Mouse (Mus musculus) cerebellum, adult 2 months (tissue): ENCODE data around the gene 6030458C11Rik. TPM values are rescaled to one million over a fixed set of nuclear protein-coding genes. Genes with fewer than 3 reads are reported as not detected.

Experiments
- DNase-seq, 2 experiments: peaks; one replicate each; pipeline ENCODE4 v3.0.0; 2021
- H3K27ac ChIP-seq: fragments of 200-500 bp; 2 replicates; pipeline ENCODE4 v1.5.1; 2012; ENCODE audit warnings: low read length, control low read depth, inconsistent platforms; ENCODE audit not compliant: insufficient read depth
- H3K27me3 ChIP-seq: fragments of 200-500 bp; 2 replicates; pipeline ENCODE4 v1.6.1; 2012; ENCODE audit warnings: inconsistent platforms, mild to moderate bottlenecking, low read length, moderate library complexity; ENCODE audit not compliant: control insufficient read depth, insufficient read depth
- H3K4me1 ChIP-seq: fragments of 200-500 bp; 2 replicates; pipeline ENCODE4 v1.6.1; 2011; ENCODE audit warnings: low read length; ENCODE audit not compliant: control insufficient read depth, insufficient read depth
- H3K4me3 ChIP-seq: fragments of 200-500 bp; replicated peaks from 2 replicates; pipeline ENCODE3; 2011; ENCODE audit warnings: mild to moderate bottlenecking, low read depth, low read length, control low read depth; ENCODE audit not compliant: insufficient read depth
- CTCF ChIP-seq: fragments of 200-500 bp; IDR thresholded peaks from 2 replicates; pipeline ENCODE4 v1.5.1; 2011; ENCODE audit warnings: low read depth, mild to moderate bottlenecking, control low read depth, low read length, moderate library complexity, borderline replicate concordance; ENCODE audit not compliant: insufficient read depth
- POLR2A ChIP-seq: fragments of 200-500 bp; IDR thresholded peaks from 2 replicates; pipeline ENCODE4 v1.6.1; 2011; ENCODE audit warnings: low read length, control low read depth, borderline replicate concordance; ENCODE audit not compliant: insufficient read depth
- WGBS: fragments of 180-500 bp; shearing (Covaris S2); methylation state at CpG from one replicate; pipeline ENCODE4 v1.1.7; 2018; 5-methylcytosine and 5-hydroxymethylcytosine counted together
- polyA plus RNA-seq: library from polyadenylated mRNA; depleted of rRNA; stranded (reverse); fragments of >200 nt; gene quantifications from 2 replicates; pipeline ENCODE4 v1.2.3, GENCODE M21; 2012

6030458C11Rik gene
- polyA plus RNA-seq, 1 experiment: 21.4 TPM

- H3K4me3 ChIP-seq: no peak overlapping the region
- no peaks in the 10 kb centered on the region for H3K27me3 ChIP-seq
- no peak for TF ChIP-seq CTCF
- no peak for TF ChIP-seq POLR2A
- no peaks in the 10 kb centered on the region for H3K4me1 ChIP-seq
- no peak overlapping the region for H3K27ac ChIP-seq
- DNase-seq: no peak
- 100% methylated on average over 4 of the region's 4 CpGs for WGBS
Observed at GRCm38 (mm10) chr15:12832599-12832998, 8.2 kb upstream of the 6030458C11Rik start.

GRCm38 (mm10) chr15:12829878-12830277 lies 5.4 kb upstream of the 6030458C11Rik start:
- Histone ChIP-seq H3K27ac (no peak overlapping the region), H3K4me1 (peaks cover 5% of the 10 kb centered on the region; the same call in 1 of the 2 replicates), H3K27me3 (no peaks in the 10 kb centered on the region), H3K4me3 (no peak overlapping the region)
- 95% methylated on average over 3 of the region's 3 CpGs for WGBS
- TF ChIP-seq CTCF (no peak), POLR2A (no peak)
- DNase-seq: no peak

- DNase-seq: no peak
- no peak for TF ChIP-seq CTCF
- TF ChIP-seq POLR2A: no peak
- H3K4me1 ChIP-seq: peaks cover 8% of the 10 kb centered on the region; the same call in 1 of the 2 replicates
- no peaks in the 10 kb centered on the region for H3K27me3 ChIP-seq
- H3K4me3 ChIP-seq: peak overlapping the region; percentile 97
- H3K27ac ChIP-seq: no peak overlapping the region
- WGBS: 53% methylated on average over 12 of the region's 12 CpGs
Observed at GRCm38 (mm10) chr15:12825408-12825807, 959 bp upstream of the 6030458C11Rik start.

GRCm38 (mm10) chr15:12824965-12825364 lies 516 bp upstream of the 6030458C11Rik start:
- H3K27me3 ChIP-seq: no peaks in the 10 kb centered on the region
- peaks cover 8% of the 10 kb centered on the region; the same call in 1 of the 2 replicates for H3K4me1 ChIP-seq
- WGBS: under 1% methylated on average over 31 of the region's 31 CpGs
- no peak for DNase-seq
- H3K4me3 ChIP-seq: peak overlapping the region; percentile 97
- no peak for TF ChIP-seq CTCF
- no peak overlapping the region for H3K27ac ChIP-seq

GRCm38 (mm10) chr15:12823455-12824119 lies 862 bp downstream of the 6030458C11Rik start:
- WGBS: 90% methylated on average over 2 of the region's 2 CpGs

GRCm38 (mm10) chr15:12822416-12823395 lies 1.7 kb downstream of the 6030458C11Rik start:
- H3K27ac ChIP-seq: no peak overlapping the region
- H3K27me3 ChIP-seq: no peaks in the 10 kb centered on the region
- TF ChIP-seq POLR2A (no peak), CTCF (no peak)
- WGBS: 71% methylated on average over 9 of the region's 9 CpGs
- no peak for DNase-seq
- H3K4me3 ChIP-seq: no peak overlapping the region
- peaks cover 8% of the 10 kb centered on the region; the same call in 1 of the 2 replicates for H3K4me1 ChIP-seq

More at GRCm38 (mm10) chr15:12823455-12824119, 862 bp downstream of the 6030458C11Rik start:
- Histone ChIP-seq H3K4me3 (peak overlapping the region; percentile 97), H3K27ac (no peak overlapping the region), H3K4me1 (peaks cover 8% of the 10 kb centered on the region; the same call in 1 of the 2 replicates), H3K27me3 (no peaks in the 10 kb centered on the region)
- no peak for DNase-seq
- TF ChIP-seq POLR2A (no peak), CTCF (no peak)

- WGBS: 98% methylated on average over 8 of the region's 8 CpGs
- Histone ChIP-seq H3K27me3 (no peaks in the 10 kb centered on the region), H3K27ac (no peak overlapping the region), H3K4me3 (no peak overlapping the region), H3K4me1 (peaks cover 3% of the 10 kb centered on the region; the same call in 1 of the 2 replicates)
- TF ChIP-seq CTCF (no peak), POLR2A (no peak)
- no peak for DNase-seq
Observed at GRCm38 (mm10) chr15:12817592-12817991, 6.9 kb downstream of the 6030458C11Rik start.

- 94% methylated on average over 11 of the region's 11 CpGs for WGBS
- H3K27me3 ChIP-seq: no peaks in the 10 kb centered on the region
- DNase-seq: no peak
- TF ChIP-seq POLR2A (no peak), CTCF (no peak)
- H3K27ac ChIP-seq: no peak overlapping the region
- H3K4me1 ChIP-seq: no peaks in the 10 kb centered on the region
- no peak overlapping the region for H3K4me3 ChIP-seq
Observed at GRCm38 (mm10) chr15:12812646-12813045, 11.8 kb downstream of the 6030458C11Rik start.
